Mouse (Mus musculus) testis, adult 2 months (tissue): ENCODE data around the gene Pard3.

ENCODE experiments used
- CTCF ChIP-seq: fragments of 200-500 bp; IDR thresholded peaks from 2 replicates; pipeline ENCODE4 v1.5.1; 2012; ENCODE audit warnings: low read depth, mild to moderate bottlenecking, inconsistent platforms, low read length, moderate library complexity; ENCODE audit not compliant: control insufficient read depth, insufficient read depth, insufficient replicate concordance
- POLR2A ChIP-seq: fragments of 200-500 bp; IDR thresholded peaks from 2 replicates; pipeline ENCODE4 v1.6.1; 2012; ENCODE audit warnings: low read depth, mild to moderate bottlenecking, inconsistent platforms, low read length, moderate library complexity; ENCODE audit not compliant: control insufficient read depth

DNA sequence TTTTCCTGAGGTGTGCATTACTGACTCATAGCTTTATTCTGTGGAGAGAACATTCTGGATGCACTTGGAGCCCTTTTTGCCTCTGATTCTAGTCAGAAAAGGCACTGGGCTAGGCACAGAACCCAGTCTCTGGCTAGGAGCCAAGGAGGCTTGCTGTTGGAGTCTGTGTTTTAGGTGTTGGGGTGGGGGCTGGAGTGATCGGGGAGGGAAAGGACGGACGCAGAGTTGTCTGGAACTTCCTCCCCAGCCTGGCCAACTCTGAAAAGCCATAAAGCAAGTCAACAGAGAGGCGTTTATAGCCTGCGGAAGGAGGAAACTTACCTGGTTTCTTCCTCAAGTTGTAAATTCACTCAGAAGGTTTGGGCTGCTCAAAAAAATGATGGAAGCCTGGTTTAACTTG, 70.6 kb downstream of the Pard3 start:
- TF ChIP-seq POLR2A (no peak), CTCF (no peak)
